Mouse (Mus musculus): ENCODE data around the gene Vegfb. TPM values are rescaled to one million over a fixed set of nuclear protein-coding genes. Genes with fewer than 3 reads are reported as not detected.

Vegfb gene
- polyA plus RNA-seq, 1 experiment from 2014 or later: 23.2 TPM

DNA sequence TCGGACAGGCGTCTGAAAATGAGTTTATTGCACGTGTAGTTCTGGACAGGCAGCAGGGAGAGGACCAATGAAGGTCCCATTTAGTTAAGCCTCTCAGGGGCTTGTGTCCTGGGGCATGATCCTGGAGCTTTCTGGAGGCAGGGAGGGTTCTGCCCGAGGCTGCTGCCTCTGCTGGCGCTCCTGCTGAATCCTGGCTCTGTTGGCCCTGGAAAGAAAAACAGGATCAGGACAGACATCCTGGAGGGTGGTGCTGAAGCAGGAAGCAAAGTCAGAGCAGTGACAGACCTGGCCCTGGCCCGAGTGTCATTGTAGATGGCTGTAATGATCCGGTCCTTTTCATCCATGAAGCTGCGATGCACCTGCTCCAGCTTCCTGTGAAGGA lies 444 bp upstream of the Vegfb start:
- Histone ChIP-seq H3K36me3 (peaks cover 29% of the 10 kb centered on the region), H3K4me3 (peak overlapping the region; percentile 71), H3K4me2 (peak overlapping the region; percentile 99), H3K9me3 (replicated peaks) (no peaks in the 10 kb centered on the region), H3K9ac (peak overlapping the region; percentile 87), H3K27me3 (replicated peaks) (no peaks in the 10 kb centered on the region), H3K4me1 (peaks cover 46% of the 10 kb centered on the region), H3K27ac (peak overlapping the region; percentile 84)
- ATAC-seq: no peak
- WGBS (ENCODE audit: insufficient replicate concordance): 5% methylated on average over 8 of the region's 8 CpGs

- Histone ChIP-seq H3K9me3 (replicated peaks) (no peaks in the 10 kb centered on the region), H3K36me3 (peaks cover 39% of the 10 kb centered on the region), H3K4me2 (peak overlapping the region; percentile 99), H3K4me3 (peak overlapping the region; percentile 71), H3K27ac (peak overlapping the region; percentile 84; the same call in 1 of the 2 replicates), H3K4me1 (peaks cover 48% of the 10 kb centered on the region), H3K9ac (peak overlapping the region; percentile 87), H3K27me3 (replicated peaks) (no peaks in the 10 kb centered on the region)
- peak; percentile 47 for ATAC-seq
- WGBS (ENCODE audit: insufficient replicate concordance): 59% methylated on average over 10 of the region's 10 CpGs
Measured at GRCm38 (mm10) chr19:6985951-6986708, 1.3 kb downstream of the Vegfb start.

- H3K4me1 ChIP-seq: peaks cover 52% of the 10 kb centered on the region
- H3K27me3 ChIP-seq (replicated peaks): no peaks in the 10 kb centered on the region
- no peak overlapping the region for H3K4me2 ChIP-seq
- peaks cover 39% of the 10 kb centered on the region for H3K36me3 ChIP-seq
- WGBS (ENCODE audit: insufficient replicate concordance): 85% methylated on average over 19 of the region's 19 CpGs
- H3K9me3 ChIP-seq (replicated peaks): no peaks in the 10 kb centered on the region
- no peak overlapping the region for H3K4me3 ChIP-seq
- no peak for ATAC-seq
- no peak overlapping the region for H3K9ac ChIP-seq
- H3K27ac ChIP-seq: no peak overlapping the region
Measured at GRCm38 (mm10) chr19:6985300-6985699, 2.2 kb downstream of the Vegfb start.

DNA sequence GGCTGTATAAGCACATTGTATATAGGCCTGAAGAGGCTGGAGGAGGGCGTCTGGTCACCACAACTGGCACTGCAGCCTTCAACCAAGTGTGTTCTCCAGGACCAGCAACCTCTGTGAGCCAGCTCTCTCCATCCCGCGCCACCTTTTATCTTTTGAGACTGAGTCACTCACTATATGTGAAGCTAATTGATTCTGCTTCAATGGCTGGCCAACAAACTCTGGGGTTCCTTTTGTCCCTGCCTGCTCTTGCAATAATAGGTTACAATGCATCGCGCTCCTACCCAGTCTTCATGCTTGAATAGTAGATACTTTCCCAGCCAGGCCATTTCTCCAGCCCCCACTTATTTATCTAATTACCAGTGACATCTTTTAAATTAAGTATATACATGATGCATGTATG lies 3.8 kb downstream of the Vegfb start:
- no peak overlapping the region for H3K4me2 ChIP-seq
- peaks cover 39% of the 10 kb centered on the region for H3K36me3 ChIP-seq
- no peak overlapping the region for H3K27ac ChIP-seq
- no peaks in the 10 kb centered on the region for H3K9me3 ChIP-seq (replicated peaks)
- no peaks in the 10 kb centered on the region for H3K27me3 ChIP-seq (replicated peaks)
- ATAC-seq: no peak
- no peak overlapping the region for H3K4me3 ChIP-seq
- no peak overlapping the region for H3K9ac ChIP-seq
- 81% methylated on average over 5 of the region's 5 CpGs for WGBS (ENCODE audit: insufficient replicate concordance)
- peaks cover 63% of the 10 kb centered on the region for H3K4me1 ChIP-seq

GRCm38 (mm10) chr19:6981465-6981864 lies 6.0 kb downstream of the Vegfb start:
- Histone ChIP-seq H3K4me3 (peak overlapping the region; percentile 82), H3K36me3 (peaks cover 61% of the 10 kb centered on the region), H3K27ac (peak overlapping the region; percentile 94; the same call in 1 of the 2 replicates), H3K27me3 (replicated peaks) (no peaks in the 10 kb centered on the region), H3K4me2 (peak overlapping the region; percentile 98), H3K9ac (peak overlapping the region; percentile 89; the same call in 1 of the 2 replicates), H3K4me1 (peaks cover 65% of the 10 kb centered on the region), H3K9me3 (replicated peaks) (no peaks in the 10 kb centered on the region)
- ATAC-seq: no peak
- 86% methylated on average over 4 of the region's 4 CpGs for whole genome bisulfite sequencing (ENCODE audit: insufficient replicate concordance)

DNA sequence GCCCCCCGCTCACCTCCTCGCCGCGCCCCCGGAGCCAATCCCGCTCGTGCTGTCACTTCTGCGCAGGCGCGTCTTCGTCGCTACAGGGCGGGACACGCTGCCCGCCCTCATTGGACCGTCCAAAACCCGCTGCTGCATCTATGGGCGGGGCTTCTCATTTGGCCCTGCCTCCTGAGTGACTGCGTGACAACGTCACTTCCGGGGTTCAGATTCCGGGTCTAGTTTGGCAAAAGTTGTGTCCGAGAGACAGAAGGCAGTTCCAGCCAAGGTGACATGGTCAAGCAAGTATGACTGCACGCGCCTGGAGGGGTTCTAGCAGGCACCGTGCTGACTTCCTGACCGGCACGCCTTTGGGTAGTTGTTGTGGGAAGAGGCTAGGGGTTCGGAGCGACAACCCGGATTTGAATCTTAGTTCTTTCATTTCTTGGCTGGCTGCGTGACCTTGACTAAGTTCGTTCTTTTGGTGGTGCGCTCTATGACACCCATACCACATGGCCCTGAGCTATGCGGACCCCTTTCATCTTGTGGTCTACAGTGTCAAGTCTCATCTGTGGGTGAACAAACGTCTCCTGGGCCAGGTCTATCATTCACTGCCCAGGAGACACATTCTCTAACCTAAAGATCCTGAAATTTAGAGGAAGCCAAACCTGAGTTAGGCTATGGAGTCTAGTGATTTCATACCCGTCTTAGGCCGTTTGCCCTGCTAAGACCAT lies 6.9 kb downstream of the Vegfb start, which contains the start of gene Fkbp2:
Gene Fkbp2, minus strand, starts transcription at position 121 of the 713 bp plus-strand sequence.
- H3K27me3 ChIP-seq (replicated peaks): no peaks in the 10 kb centered on the region
- peak within 1 kb of the TSS; percentile 98 for H3K4me2 ChIP-seq
- H3K9me3 ChIP-seq (replicated peaks): no peaks in the 10 kb centered on the region
- H3K4me1 ChIP-seq: peaks cover 65% of the 10 kb centered on the region
- H3K9ac ChIP-seq: peak within 1 kb of the TSS; percentile 89
- peak; percentile 82 for ATAC-seq
- H3K27ac ChIP-seq: peak within 1 kb of the TSS; percentile 94
- H3K36me3 ChIP-seq: peaks cover 61% of the 10 kb centered on the region
- WGBS (ENCODE audit: insufficient replicate concordance): 1% methylated on average over 38 of the region's 38 CpGs
- H3K4me3 ChIP-seq: peak within 1 kb of the TSS; percentile 82

DNA sequence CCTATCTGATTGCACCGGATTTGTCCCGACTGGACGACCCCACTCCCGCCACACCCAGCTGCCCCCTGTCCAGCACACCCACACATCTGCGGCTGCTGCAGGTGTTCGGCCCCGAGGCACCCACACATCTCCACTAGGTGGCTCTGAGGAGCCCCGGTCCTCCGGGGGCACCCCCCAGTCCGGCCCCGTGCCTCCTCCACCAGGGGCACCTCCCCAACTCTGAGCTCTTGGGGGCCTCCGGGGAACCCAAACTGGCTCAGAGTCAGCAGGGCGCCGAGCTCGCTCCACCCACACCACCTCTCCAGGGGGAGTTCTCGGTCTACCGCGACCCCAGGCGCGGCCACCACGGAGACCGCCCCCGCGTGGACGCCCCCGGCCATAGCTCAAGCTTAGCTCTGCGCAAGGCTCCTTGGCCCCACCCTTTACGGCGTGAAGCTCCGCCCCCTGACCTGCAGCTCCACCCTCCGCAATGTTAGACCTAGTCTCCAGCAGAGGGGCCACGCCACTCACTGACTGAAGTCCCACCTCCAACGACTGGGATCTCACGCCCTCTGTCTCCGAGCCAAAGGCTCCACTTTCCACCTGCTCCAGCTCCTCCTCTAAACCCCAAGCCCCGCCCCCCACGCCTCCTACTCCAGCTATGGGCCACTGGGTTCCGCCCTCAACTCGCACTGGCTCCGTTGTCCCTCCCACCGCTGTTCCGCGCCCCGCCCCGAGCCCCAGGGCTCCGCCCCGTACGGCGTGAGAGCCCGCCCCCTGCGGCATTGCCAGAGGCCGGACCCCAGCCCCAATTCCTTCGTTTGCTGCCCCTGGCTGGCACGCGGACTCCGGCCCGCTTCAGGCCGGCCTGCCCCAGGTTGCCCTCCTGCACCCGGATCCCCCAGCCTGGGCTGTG lies 7.7 kb downstream of the Vegfb start:
- H3K27ac ChIP-seq: peak overlapping the region; percentile 94
- H3K9ac ChIP-seq: peak overlapping the region; percentile 89
- peak overlapping the region; percentile 82 for H3K4me3 ChIP-seq
- peaks cover 64% of the 10 kb centered on the region for H3K4me1 ChIP-seq
- H3K9me3 ChIP-seq (replicated peaks): no peaks in the 10 kb centered on the region
- WGBS (ENCODE audit: insufficient replicate concordance): 1% methylated on average over 59 of the region's 59 CpGs
- H3K36me3 ChIP-seq: peaks cover 53% of the 10 kb centered on the region
- no peaks in the 10 kb centered on the region for H3K27me3 ChIP-seq (replicated peaks)
- H3K4me2 ChIP-seq: peak overlapping the region; percentile 98
- peak; percentile 87 for ATAC-seq

DNA sequence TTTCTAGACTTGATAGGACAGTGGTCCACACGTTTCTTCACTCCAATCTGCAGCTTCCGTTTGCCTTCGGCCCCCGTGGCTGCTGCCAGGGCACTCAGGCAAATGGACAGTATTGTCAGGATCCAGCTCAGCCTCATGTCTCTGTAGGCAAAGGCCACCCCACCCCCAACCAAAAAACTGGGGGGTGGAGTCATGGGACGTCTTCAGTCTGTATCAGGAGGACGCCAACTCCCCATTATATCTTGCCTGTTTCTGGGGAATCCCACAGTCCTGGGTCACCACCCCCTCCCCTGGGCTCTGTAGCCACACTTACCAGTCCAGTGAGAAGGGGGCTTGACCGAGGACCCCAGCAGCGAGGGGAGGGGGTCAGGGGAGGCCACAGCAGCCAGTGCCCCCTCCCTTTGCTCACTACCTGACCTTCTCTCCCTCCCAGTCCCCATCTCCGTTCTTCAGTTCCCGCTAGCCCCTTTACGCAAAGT lies 8.4 kb downstream of the Vegfb start:
- Histone ChIP-seq H3K9me3 (replicated peaks) (no peaks in the 10 kb centered on the region), H3K9ac (peak overlapping the region; percentile 89), H3K27me3 (replicated peaks) (no peaks in the 10 kb centered on the region), H3K27ac (peak overlapping the region; percentile 94), H3K36me3 (peaks cover 48% of the 10 kb centered on the region), H3K4me2 (peak overlapping the region; percentile 98), H3K4me3 (peak overlapping the region; percentile 82), H3K4me1 (peaks cover 69% of the 10 kb centered on the region)
- ATAC-seq: no peak
- 5% methylated on average over 11 of the region's 11 CpGs for WGBS (ENCODE audit: insufficient replicate concordance)

- peaks cover 44% of the 10 kb centered on the region for H3K36me3 ChIP-seq
- 28% methylated on average over 3 of the region's 3 CpGs for WGBS (ENCODE audit: insufficient replicate concordance)
- H3K4me2 ChIP-seq: peak overlapping the region; percentile 98
- H3K4me3 ChIP-seq: peak overlapping the region; percentile 82
- peaks cover 74% of the 10 kb centered on the region for H3K4me1 ChIP-seq
- H3K9me3 ChIP-seq (replicated peaks): no peaks in the 10 kb centered on the region
- H3K27ac ChIP-seq: peak overlapping the region; percentile 94
- ATAC-seq: no peak
- H3K27me3 ChIP-seq (replicated peaks): no peaks in the 10 kb centered on the region
- H3K9ac ChIP-seq: peak overlapping the region; percentile 89
Measured at GRCm38 (mm10) chr19:6978639-6978974, 8.8 kb downstream of the Vegfb start.

DNA sequence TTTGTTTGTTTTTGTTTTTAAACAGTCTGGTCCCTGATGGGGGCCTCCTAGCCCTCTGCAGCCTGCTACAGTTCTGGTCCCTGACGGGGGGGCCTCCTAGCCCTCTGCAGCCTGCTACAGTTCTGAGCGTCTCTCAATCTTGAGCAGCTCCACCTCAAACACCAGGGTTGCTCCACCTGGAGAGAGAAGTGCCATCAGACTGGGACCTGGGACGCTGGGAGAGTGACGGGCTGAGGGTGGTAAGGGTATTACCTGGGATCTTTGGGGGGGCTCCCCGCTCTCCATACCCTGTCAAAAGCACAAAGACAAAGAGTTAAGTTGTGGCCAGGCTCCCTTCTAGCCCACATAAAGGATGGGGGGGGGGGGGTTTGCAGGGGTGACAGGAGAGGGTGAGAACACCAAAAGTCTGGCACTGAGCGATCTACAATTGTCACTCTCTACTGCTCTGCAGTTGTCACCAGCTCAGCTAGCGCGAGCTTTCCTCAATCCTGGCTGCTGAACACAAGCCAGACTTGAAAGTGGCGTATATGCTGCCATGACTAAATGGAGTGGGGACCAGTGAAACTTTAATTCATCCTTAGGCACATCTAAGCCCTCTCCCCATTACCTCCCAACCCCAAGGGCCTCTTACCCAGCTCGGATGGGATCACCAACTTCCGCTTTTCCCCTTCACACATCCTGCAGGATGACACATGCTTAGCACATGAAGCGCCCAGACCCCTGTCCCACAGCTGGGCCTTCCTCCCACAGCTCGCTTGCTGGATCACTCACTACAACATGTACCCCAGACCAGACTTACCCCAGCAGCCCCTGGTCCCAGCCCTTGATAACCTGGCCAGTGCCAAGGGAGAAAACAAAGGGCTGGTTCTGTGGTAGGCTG lies 9.5 kb downstream of the Vegfb start:
- Histone ChIP-seq H3K27ac (peak overlapping the region; percentile 94), H3K4me2 (peak overlapping the region; percentile 98), H3K4me1 (peaks cover 78% of the 10 kb centered on the region), H3K36me3 (peaks cover 39% of the 10 kb centered on the region), H3K9me3 (replicated peaks) (no peaks in the 10 kb centered on the region), H3K9ac (peak overlapping the region; percentile 89), H3K4me3 (peak overlapping the region; percentile 82), H3K27me3 (replicated peaks) (no peaks in the 10 kb centered on the region)
- ATAC-seq: no peak
- WGBS (ENCODE audit: insufficient replicate concordance): 79% methylated on average over 13 of the region's 13 CpGs

All from liver, embryonic 12.5 days (tissue).